Mouse (Mus musculus) frontal cortex, postnatal 36 days (tissue): ENCODE measurements at regions not wholly inside any gene's neighbourhood (a gene's known extent, or its start where the extent isn't known, plus 50 kb on each side); places are given as distances from the start of the nearest gene placed in this dataset.
A peak's percentile ranks its signal among the peaks of the same experiment; 100 is the strongest.
"Not testable (repeated sequence)": the region's sequence is repeated elsewhere in the genome, so short reads cannot be mapped to it uniquely, and the experiment has no call there.

ENCODE experiments used
- DNase-seq, 2 experiments: peaks; one replicate each; pipeline ENCODE4 v3.0.0; 2022; ENCODE audit warnings: low spot score in 2 of 2

- DNase-seq, result no peak
Measured at GRCm38 (mm10) chr7:116680523-116680922, 176.4 kb downstream of the Nucb2 start.

- no peak for DNase-seq
Measured at GRCm38 (mm10) chr7:116681268-116681667, 177.1 kb downstream of the Nucb2 start.

GRCm38 (mm10) chr7:116700409-116700808 lies 196.2 kb downstream of the Nucb2 start:
- DNase-seq, result no peak

GRCm38 (mm10) chr7:116701466-116702342 lies 197.5 kb downstream of the Nucb2 start:
- peak; percentile 87 to 90 for DNase-seq

- no peak for DNase-seq
Measured at GRCm38 (mm10) chr7:116702596-116702995, 198.4 kb downstream of the Nucb2 start.

GRCm38 (mm10) chr7:116711541-116711940 lies 207.4 kb downstream of the Nucb2 start:
- DNase-seq, result no peak

GRCm38 (mm10) chr7:116713200-116713599 lies 209.0 kb downstream of the Nucb2 start:
- no peak for DNase-seq

- DNase-seq, result no peak
Measured at GRCm38 (mm10) chr7:116715234-116716046, 211.3 kb downstream of the Nucb2 start.

- peak in 1 of 2 experiments; percentile 8 for DNase-seq
Measured at GRCm38 (mm10) chr7:116728379-116728778, 224.2 kb downstream of the Nucb2 start.

GRCm38 (mm10) chr7:116729795-116730194 lies 225.6 kb downstream of the Nucb2 start:
- DNase-seq, result no peak

GRCm38 (mm10) chr7:116735676-116736075 lies 231.5 kb downstream of the Nucb2 start:
- DNase-seq, result no peak

- no peak for DNase-seq
Measured at GRCm38 (mm10) chr7:116736333-116736732, 232.2 kb downstream of the Nucb2 start.

GRCm38 (mm10) chr7:116738009-116738408 lies 233.8 kb downstream of the Nucb2 start:
- no peak for DNase-seq

GRCm38 (mm10) chr7:116754556-116754955 lies 250.4 kb downstream of the Nucb2 start:
- DNase-seq, result no peak

- DNase-seq, result not testable (repeated sequence)
Measured at GRCm38 (mm10) chr7:116792181-116792580, 288.0 kb downstream of the Nucb2 start.

- DNase-seq, result no peak
Measured at GRCm38 (mm10) chr7:116808475-116808874, 304.3 kb downstream of the Nucb2 start.

GRCm38 (mm10) chr7:116816494-116816893 lies 312.3 kb downstream of the Nucb2 start:
- peak in 1 of 2 experiments; percentile 24 for DNase-seq

- DNase-seq, result no peak
Measured at GRCm38 (mm10) chr7:116817991-116818390, 313.8 kb downstream of the Nucb2 start.

GRCm38 (mm10) chr7:116820613-116821012 lies 316.4 kb downstream of the Nucb2 start:
- DNase-seq, result no peak

- no peak for DNase-seq
Measured at GRCm38 (mm10) chr7:116842894-116843293, 338.7 kb downstream of the Nucb2 start.

- DNase-seq, result no peak
Measured at GRCm38 (mm10) chr7:116847846-116848730, 343.9 kb downstream of the Nucb2 start.

GRCm38 (mm10) chr7:116853351-116853750 lies 349.2 kb downstream of the Nucb2 start:
- peak; percentile 4 to 18 for DNase-seq
